Mouse (Mus musculus): Measurements from ENCODE around the gene Trove2. TPM values are rescaled to one million over a fixed set of nuclear protein-coding genes. Genes with fewer than 3 reads are reported as not detected.

Trove2 gene
- total RNA-seq (2012; rRNA removed) (4.6 and 5.5 TPM in 2 replicates), polyA plus RNA-seq (2012; ENCODE audit: insufficient read depth in 1 of 2, insufficient read length in 2 of 2, low read depth in 1 of 2, low replicate concordance in 2 of 2, missing spikeins in 1 of 2) (1 to 10 TPM in 1 of 2 experiments, not detected in 1; 4.5 TPM)

DNA sequence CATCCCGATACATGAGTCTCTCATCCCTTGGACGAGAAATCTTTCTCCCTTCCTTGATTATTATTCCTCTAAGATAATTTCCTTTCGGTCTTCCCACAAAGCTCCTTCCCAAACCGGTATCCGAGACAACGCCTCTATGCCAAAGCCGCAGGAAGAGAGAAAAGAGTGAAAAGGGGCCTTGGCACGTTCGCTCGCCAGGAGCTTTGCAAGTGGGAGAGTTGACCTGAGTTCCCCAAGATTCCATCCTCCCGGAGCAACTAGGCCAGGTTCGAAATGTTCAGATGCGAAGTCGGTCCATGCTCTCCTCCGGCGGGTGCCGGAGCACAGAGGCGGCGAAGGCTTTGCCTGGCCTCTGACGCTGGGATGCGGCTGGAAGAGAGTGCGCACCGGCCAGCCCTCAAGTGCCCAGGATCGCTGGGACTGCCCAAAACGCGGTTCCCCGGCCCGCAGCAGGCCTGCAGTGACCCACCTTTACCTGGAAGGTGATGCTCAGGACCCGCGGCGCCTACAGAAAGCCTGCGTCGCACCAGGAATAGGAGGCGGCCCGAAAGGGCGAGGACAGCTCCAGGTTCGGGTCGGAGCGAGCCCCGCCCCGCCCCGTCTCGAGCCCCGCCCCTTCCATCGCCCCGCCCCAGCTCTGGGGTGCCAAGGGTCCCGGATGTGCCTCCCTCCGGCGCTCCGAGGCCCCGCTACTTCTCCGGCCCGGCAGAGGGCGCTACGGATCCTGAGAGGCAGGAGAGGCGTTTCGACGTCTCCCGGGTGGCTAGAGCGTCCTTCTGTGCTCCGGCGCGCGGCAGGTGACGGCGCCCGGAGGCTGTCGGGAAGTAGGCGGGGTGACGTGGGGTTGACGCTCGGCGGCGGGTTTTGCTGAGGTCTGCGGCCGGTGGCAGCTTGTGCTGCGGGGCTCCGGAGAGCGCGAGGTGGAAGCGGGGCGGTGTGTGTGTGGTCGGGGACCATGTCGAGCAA is at the start of gene Trove2, which contains the start of gene Uchl5:
Trove2 (minus strand) TSS at position 623 of the 966 bp plus-strand sequence.
Uchl5 (plus strand) TSS at position 827 of the 966 bp plus-strand sequence.
- H3K4me3 ChIP-seq (ENCODE audit: control insufficient read depth in 1 of 2, insufficient read depth in 1 of 2, low read depth in 2 of 2, low read length in 2 of 2) = peak within 1 kb of the TSS; percentile 72 to 90
- peak; percentile 98 for DNase-seq (ENCODE audit: low read depth, low spot score)
- peak within 1 kb of the TSS; percentile 92 for H3K9ac ChIP-seq (ENCODE audit: control insufficient read depth, low read depth, low read length, poor library complexity, severe bottlenecking)
- H3K27me3 ChIP-seq (ENCODE audit: control insufficient read depth in 1 of 2, insufficient read depth in 2 of 2, low read length in 2 of 2) = no peaks in the 10 kb centered on the region
- peaks cover 31% of the 10 kb centered on the region for H3K79me2 ChIP-seq (ENCODE audit: control insufficient read depth, insufficient read depth, low read length, poor library complexity)
- H3K4me1 ChIP-seq (ENCODE audit: control insufficient read depth in 1 of 2, insufficient read depth in 2 of 2, low read length in 2 of 2) = peaks cover 0 to 13% of the 10 kb centered on the region in 2 experiments; a peak in 2 of 4 replicates
- peaks cover 7 to 32% of the 10 kb centered on the region in 2 experiments for H3K36me3 ChIP-seq (ENCODE audit: control insufficient read depth in 1 of 2, insufficient read depth in 2 of 2, low read length in 2 of 2)
- peak within 1 kb of the TSS; percentile 85 for H3K27ac ChIP-seq (ENCODE audit: control insufficient read depth, low read depth, low read length)
- no peaks in the 10 kb centered on the region for H3K9me3 ChIP-seq (replicated peaks; ENCODE audit: insufficient read depth, low read length)
- no peak for TF ChIP-seq RCOR1 (IDR thresholded peaks at IDR 0.05; ENCODE audit: low read depth, low read length)
- TF ChIP-seq ZMIZ1 (IDR thresholded peaks at IDR 0.05; ENCODE audit: low read depth, low read length) = peak; percentile 88; the same call in 1 of the 2 replicates
- TF ChIP-seq SMC3 (IDR thresholded peaks at IDR 0.05; ENCODE audit: low read depth, low read length) = 0 out of 2 replicates have a peak, but pooled peaks have one; percentile 15
- no peak for TF ChIP-seq MAFK (IDR thresholded peaks at IDR 0.05; ENCODE audit: borderline replicate concordance, low read depth, low read length)
- TF ChIP-seq SIN3A (IDR thresholded peaks at IDR 0.05; ENCODE audit: low read length) = peak; percentile 90
- peak; percentile 29; the same call in 1 of the 2 replicates for TF ChIP-seq BHLHE40 (IDR thresholded peaks at IDR 0.05; ENCODE audit: borderline replicate concordance, low read depth, low read length)
- TF ChIP-seq NRF1 (IDR thresholded peaks at IDR 0.05; ENCODE audit: insufficient read depth, low read depth, low read length, poor library complexity, severe bottlenecking) = 0 out of 2 replicates have a peak, but pooled peaks have one; percentile 38
- no peak; the same call in 1 of the 2 replicates for TF ChIP-seq MAX (IDR thresholded peaks at IDR 0.05; ENCODE audit: low read length)
- TF ChIP-seq MAZ (IDR thresholded peaks at IDR 0.05; ENCODE audit: low read depth, low read length) = peak; percentile 92; the same call in 1 of the 2 replicates
- no peak for TF ChIP-seq TAL1 (IDR thresholded peaks at IDR 0.05; ENCODE audit: low read length)
- TF ChIP-seq UBTF (IDR thresholded peaks at IDR 0.05; ENCODE audit: borderline replicate concordance, insufficient read depth, low read depth, low read length) = 0 out of 2 replicates have a peak, but pooled peaks have one; percentile 70
- TF ChIP-seq TBP (IDR thresholded peaks at IDR 0.05; ENCODE audit: low read depth, low read length) = 0 out of 2 replicates have a peak, but pooled peaks have one; percentile 60
- TF ChIP-seq MYC (IDR thresholded peaks at IDR 0.05; ENCODE audit: low read depth, low read length) = no peak
- TF ChIP-seq NELFE (IDR thresholded peaks at IDR 0.05; ENCODE audit: low read depth, low read length) = peak; percentile 96
- no peak for TF ChIP-seq USF2 (IDR thresholded peaks at IDR 0.05; ENCODE audit: borderline replicate concordance in 1 of 2, insufficient read depth in 1 of 2, low read depth in 1 of 2, low read length in 2 of 2)
- TF ChIP-seq MYB (IDR thresholded peaks at IDR 0.05; ENCODE audit: low read depth, low read length) = peak; percentile 29; the same call in 1 of the 2 replicates
- TF ChIP-seq MEF2A (IDR thresholded peaks at IDR 0.05; ENCODE audit: extremely low read depth, insufficient replicate concordance, low read depth, low read length, poor library complexity, severe bottlenecking) = peak; percentile 67; the same call in 1 of the 2 replicates
- no peak for TF ChIP-seq ZKSCAN1 (IDR thresholded peaks at IDR 0.05; ENCODE audit: low read depth, low read length)
- TF ChIP-seq POLR2A (IDR thresholded peaks at IDR 0.05; ENCODE audit: control insufficient read depth in 1 of 2, insufficient read depth in 1 of 2, low read depth in 1 of 2, low read length in 2 of 2, poor library complexity in 1 of 2) = peak; percentile 79 to 92
- TF ChIP-seq USF1 (IDR thresholded peaks at IDR 0.05; ENCODE audit: low read depth, low read length) = peak; percentile 82
- TF ChIP-seq POLR2AphosphoS2 (IDR thresholded peaks at IDR 0.05; ENCODE audit: low read length) = peak; percentile 84
- peak; percentile 96 for TF ChIP-seq HCFC1 (IDR thresholded peaks at IDR 0.05; ENCODE audit: low read depth, low read length)
- TF ChIP-seq POLR2AphosphoS5 (IDR thresholded peaks at IDR 0.05; ENCODE audit: borderline replicate concordance, low read depth, low read length) = no peak
- TF ChIP-seq CTCF (IDR thresholded peaks at IDR 0.05 in 2 of 3, conservative IDR thresholded peaks at IDR 0.05 in 1 of 3; ENCODE audit: control insufficient read depth in 1 of 3, insufficient read depth in 1 of 3, low read depth in 2 of 3, low read length in 3 of 3, poor library complexity in 1 of 3, severe bottlenecking in 1 of 3) = peak; percentile 44 to 94 (median 89); a peak in 5 of 6 replicates
- TF ChIP-seq ZC3H11A (IDR thresholded peaks at IDR 0.05; ENCODE audit: low read depth, low read length) = no peak
- 0 out of 4 replicates have a peak, but pooled peaks of 1 of the 2 experiments have one; percentile 32 for TF ChIP-seq EP300 (IDR thresholded peaks at IDR 0.05; ENCODE audit: low read depth in 1 of 2, low read length in 2 of 2)
- no peak for TF ChIP-seq RAD21 (IDR thresholded peaks at IDR 0.05; ENCODE audit: low read depth, low read length)
- TF ChIP-seq ELF1 (IDR thresholded peaks at IDR 0.05; ENCODE audit: low read depth, low read length) = peak; percentile 81
- TF ChIP-seq CHD2 (IDR thresholded peaks at IDR 0.05; ENCODE audit: low read length) = no peak
- TF ChIP-seq GATA1 (IDR thresholded peaks at IDR 0.05; ENCODE audit: low read depth, low read length) = no peak
- peak; percentile 55 for TF ChIP-seq MXI1 (IDR thresholded peaks at IDR 0.05; ENCODE audit: low read depth, low read length)
- TF ChIP-seq CHD1 (IDR thresholded peaks at IDR 0.05; ENCODE audit: low read depth, low read length) = no peak
- peak; percentile 85; the same call in 1 of the 2 replicates for TF ChIP-seq KAT2A (conservative IDR thresholded peaks at IDR 0.05; ENCODE audit: low read depth, low read length)
